Mouse (Mus musculus) right cerebral cortex, postnatal 36 days (tissue): ENCODE data around the gene Thrb.

Experiments
- DNase-seq, 2 experiments: peaks; one replicate each; pipeline ENCODE4 v3.0.0; 2022; ENCODE audit warnings: low spot score in 2 of 2, mixed read lengths in 1 of 2

The Thrb gene

DNA sequence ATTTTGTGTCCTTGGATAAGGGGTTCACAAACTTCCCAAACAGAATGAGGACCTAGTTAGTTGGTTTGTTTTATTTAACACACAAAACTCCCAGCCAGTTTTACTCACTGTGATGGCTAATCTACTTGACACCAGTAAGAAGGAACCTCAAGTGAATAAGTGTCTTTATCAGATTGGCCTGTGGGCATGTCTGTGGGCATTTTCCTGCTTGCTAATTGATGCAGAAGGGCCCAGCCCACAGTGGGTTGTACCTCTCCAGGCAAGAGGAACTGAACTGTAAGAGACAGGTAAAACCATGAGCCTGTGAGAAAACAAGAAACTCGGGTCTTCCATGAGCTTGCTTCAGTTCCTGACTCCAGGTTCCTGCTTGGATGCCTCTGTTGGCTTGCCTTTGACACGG, 215.9 kb downstream of the Thrb start:
- DNase-seq = no peak

DNA sequence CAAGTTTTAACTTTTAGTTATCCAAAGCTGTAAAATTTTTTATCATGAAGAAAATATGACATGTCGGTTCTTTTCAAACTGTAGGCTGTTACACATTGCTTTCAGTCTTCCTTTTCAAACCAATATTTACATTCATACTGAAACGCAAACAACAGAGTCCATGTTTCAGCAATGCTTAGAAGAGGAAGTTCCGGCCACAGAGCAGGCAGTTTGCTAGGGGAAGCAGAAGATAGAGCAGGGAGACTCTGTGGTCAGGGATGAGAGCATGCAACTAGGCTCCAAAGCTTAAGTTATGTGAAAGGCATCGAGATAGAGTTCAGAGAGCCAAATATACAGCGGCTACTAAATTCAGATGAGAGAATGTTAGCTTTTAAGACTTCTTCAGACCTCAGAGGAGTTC, 219.4 kb downstream of the Thrb start:
- DNase-seq = no peak

DNA sequence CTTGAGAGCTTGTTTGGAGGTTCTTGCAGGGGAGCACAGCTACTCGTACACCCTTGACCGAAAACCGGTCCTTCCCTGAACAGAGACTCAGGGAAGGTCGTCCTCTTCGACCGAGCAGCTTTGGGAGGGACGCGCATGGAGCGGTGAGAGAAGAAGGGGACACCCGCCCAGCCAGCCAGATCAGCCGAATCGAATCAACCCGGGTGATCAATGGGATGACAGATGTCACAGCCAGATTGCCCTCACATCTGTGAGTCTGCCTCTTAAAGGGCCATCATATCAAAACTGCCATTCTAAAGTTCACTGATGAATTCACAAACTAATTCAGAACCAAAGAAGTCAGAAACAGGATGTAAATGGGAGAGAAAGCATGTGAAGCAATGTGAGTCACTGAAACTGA, 224.8 kb downstream of the Thrb start:
- no peak for DNase-seq

DNA sequence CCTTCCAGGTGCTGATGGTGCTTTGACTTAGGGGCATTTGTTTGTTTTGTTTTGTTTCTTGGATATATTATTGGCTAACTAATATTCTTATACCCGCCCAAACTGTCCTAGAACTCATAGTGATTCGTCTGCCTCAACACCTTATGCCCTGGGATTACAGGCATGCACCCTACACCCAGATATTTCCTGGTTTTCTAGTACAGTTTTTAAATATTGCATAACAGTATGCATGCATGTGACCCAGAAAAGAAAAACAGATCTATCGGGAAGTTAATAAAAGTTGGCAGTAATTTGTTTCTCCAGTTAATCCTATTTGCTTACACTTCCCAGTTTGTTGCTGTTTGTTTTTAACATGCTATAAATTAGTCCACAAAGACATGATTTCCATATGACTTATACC, 225.3 kb downstream of the Thrb start:
- no peak for DNase-seq

DNA sequence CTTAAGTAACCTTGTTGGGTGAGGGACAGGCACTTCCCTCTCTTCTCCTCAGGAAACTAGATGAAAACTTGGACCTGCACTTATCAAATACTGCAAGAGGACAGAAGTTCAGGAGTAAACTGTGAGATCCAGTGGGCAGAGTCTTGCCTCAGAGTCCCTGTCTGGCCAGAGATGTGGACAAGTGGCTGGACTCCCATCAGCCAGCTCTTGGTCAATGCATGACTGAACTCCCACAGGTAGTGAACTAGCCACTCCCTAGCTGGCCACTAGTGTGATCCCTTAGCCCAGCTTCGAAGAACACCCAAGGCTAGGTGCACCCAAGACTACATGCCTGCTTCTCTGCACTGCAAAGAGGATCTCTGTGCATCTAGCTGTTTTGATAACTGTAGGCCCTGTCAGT, 234.7 kb downstream of the Thrb start:
- no peak for DNase-seq

DNA sequence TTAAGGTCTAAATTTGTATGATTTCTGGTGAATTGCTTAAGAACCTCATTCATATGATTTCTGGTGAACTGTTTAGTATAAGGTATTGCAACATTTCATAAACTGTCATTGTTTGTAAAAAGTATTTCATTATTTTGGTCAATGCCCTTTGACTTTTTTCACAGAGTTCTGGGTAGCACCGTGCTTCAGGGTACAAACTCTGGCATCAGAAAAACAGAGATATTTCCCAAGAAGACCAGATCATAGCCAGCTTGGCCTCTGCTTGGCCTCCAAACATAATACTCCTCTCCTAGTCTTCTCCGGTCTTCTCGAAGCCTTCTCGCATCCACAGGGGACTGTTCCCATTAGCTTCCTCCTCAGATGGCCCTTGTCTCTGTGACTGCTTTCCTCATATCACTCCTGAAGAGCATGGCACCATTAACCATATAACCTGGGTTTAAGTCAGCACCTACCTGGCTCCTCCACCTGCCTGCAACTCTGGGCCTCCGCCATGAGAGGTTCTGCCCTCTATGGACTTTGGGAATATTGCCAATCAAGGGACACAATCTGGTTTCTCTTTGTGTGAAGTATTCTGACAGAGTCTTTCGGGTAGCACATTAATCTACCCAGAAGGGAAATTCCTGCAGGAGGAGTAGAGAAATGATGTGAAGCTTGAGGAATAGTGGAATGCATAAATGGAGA, 239.8 kb downstream of the Thrb start:
- no peak for DNase-seq

DNA sequence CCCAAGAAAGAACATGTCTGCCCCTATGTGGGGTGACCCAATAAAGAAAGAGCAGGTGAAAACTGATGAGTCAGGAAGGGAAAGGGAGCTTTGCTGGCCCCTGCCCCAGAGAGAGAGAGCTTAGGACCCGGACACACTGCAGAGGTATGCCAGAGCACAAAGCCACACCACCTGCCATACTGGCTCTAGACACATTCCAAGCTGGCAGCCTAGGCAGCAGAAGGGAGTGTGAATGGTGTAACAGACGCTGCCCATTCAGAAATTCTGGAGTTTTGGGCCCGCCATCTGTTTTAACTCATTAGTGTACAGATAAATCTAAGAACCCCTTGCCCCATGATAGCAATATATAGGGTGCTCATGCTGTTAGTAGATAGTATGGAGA, 240.3 kb downstream of the Thrb start:
- no peak for DNase-seq

DNA sequence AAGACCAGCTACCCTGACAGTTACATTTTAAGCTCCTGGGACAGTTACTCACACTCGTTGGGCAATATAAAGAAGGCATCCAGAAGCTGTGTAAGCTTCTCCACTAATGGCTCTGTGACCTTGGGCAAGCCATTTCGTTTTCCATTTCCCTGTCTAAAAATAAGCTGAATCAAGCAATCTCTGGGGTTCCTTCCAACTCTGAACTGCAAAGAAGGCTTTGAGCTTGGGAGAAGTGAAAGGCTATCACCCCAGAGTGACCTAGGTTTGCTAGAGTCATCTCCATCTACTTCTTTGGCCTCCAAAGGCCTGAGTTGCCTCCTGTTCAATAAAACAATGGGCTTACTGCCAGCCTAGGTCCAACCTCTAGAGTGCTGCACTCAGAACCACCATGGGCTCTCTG, 242.4 kb downstream of the Thrb start:
- DNase-seq = no peak

DNA sequence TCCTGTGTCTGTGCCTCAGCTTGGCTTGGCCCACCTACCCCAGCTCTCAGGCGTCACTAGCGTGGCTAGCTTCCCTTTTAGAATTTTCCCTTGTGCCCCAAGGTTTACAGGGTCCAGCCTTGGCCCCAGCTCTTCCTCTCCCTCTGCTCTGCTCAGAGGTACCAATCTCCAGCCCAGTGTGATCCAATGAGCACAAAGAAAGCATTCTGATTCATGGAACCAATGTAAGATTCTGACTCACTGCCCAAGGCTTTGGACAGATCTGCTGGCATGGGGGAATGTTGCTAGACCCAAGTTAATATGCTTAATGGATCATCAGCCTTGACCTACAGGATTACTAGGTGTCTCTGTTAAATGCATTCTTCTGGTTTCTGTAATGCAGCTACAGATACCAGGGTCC, 243.1 kb downstream of the Thrb start:
- DNase-seq = no peak

DNA sequence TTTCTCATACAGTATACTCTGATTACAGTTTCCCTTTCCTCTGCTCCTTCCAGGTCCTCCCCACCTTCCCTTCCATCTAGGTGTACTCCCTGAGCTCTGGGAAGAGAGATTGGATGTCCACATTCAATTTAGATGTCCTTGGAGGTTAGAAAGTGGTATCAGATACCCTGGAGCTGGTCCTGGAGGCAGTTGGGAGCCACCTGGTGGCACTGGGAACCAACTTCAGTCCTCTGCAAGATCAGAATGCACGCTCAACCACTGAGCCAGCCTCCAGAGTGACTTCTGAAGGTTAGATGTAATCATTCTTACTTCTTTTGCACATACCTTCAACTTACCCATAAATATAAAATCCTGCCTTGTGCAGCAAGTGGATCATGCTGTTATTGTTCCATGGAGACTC, 244.5 kb downstream of the Thrb start:
- no peak for DNase-seq

DNA sequence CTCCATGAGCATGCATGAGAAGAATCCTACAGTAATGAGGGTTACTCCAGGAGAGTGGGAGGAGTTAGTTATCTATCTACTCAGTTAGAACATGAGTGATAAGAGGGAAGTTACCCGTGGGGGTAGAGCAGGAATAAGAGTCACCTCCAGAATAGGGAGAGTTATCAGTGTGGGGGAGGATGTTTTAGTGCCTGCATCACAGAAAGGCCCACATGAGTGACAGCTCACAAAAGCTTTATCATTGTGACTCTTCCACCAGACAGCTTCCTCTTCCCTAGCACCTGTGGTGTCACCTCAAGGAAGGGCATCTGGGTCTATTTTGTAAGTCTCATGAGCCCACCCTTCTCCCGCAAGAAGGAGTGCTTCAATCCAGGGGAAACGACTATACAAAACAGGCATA, 245.6 kb downstream of the Thrb start:
- DNase-seq = no peak

DNA sequence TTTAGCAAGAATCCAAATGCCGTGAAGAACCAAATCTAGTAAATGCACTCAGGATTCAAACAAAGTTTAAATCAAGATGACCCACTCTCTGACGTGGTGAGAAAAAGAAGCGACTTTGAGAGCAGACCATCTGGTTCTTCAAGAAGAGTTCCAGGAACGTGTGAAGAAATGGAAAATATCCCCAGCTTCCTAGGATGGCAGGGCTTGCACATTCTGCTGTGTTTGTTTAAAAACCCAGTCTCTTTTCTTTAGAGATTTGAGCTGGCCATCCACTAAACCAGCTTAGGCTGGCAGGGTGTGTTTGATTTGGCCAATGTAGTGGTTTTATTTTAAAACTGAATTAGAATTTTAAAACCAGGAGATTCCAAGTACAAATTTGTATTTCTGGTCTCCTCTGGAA, 246.9 kb downstream of the Thrb start:
- peak in 1 of 2 experiments; percentile 49 for DNase-seq

DNA sequence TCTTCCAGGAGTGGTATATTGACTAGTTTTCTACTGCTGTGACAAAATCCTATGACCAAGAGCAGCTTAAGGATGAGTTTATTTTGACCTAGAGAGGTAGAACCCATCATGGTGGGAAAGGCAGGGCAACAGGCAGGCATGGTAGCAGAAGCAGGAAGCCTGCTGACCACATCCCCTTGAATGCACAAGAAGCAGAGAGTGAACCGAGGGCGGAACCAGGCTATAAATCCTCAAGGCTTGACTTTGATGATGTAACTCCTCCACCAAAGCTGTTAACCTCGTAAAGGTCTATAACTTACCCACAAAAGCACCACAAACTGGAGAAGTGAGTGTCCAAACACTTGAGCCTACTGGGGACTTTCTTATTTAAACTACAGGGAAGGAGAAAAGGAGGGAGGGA, 251.1 kb downstream of the Thrb start:
- no peak for DNase-seq

DNA sequence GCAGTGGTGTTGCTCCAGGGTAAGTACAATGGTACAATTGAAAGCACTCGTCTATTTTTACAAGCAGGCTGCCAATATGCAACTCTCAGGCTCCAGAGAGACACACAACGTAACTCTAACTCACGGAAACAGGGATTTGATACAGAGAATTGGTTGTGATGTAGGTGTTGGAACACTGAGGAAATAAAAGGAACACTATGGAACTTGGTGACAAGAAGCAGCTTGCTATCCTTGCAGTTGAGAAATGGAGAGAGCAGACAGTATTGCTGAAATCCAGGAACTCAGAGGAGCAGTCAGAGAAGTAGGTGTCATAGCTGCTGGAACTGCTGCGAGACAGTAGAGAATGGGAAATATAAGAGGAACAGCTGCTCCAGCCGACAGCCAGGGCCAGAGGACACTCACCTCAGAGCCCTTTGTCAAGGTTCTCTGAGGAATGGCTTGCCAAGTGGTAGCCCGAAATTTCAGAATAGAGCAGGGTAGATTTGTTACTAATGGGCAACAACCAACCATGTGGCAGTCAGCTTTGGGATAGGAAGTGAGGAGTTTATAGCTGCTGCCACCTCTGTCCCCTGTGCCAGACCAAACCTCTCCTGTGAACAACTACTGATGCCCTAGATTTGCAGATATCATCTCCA, 252.6 kb downstream of the Thrb start:
- no peak for DNase-seq

DNA sequence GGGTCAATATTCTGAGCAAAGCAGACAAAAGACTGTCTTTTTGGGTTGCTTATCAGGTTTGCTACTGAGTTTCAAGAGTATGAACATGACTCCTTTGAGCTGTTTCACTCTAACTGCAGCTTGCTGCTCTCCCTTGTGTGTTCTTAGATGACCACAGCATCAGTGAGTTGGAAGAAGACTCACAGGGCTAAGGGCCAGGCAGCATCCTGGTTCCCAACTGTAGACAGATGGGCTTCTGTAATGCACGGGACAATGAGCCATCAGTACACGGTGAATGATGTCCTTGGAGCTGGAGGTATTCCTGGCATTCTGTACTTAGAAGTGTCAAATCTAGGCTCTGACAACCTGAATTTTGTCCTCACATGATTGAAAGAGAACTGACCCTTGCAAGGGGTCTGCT, 255.5 kb downstream of the Thrb start:
- DNase-seq = no peak

DNA sequence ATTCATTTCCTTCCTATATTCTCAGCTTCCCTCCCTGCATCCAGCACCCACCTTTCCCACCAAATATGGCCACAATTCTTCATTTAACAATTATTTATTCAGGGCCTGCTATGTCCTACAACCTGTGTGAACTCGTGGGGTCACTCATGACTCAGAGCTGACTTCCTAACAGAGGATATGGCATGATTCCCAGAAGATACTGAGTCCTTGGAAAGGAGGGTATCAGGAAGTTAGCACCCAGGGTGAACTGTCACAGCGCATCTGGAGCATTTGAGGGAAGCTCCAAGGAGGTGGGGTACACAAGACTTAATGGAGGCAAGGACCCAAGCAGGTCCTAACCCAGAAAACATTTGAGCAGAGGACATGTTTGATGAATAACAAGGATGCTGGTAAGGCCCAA, 256.6 kb downstream of the Thrb start:
- no peak for DNase-seq

DNA sequence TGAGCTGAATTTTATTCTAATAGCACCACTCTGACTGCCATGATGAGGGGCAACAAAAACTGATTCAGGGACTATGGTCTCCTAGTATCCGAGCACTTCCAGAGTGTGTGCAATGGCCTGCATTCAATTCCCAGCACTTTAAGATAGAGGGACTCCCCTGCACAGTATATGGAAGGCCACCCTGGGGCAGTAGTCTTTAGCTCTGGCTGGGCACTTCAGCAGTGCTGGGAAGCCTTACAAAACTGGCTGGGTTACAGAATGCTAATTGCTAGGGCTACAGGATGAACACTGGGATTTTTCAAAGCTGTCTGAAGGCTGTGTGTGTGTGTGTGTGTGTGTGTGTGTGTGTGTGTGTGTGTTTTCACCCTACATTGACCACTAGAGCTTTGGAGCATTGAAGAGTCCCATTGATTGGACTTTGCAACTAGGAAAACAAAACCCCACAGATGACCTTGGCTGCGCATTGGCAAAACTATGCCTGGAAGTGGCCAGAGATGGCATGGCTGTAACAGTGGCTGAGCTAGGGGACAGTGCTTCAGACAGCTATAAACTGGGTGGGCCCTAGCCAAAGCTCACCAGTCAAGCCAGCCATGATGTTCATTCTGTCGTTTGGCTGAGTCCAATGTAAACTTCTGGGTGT, 257.2 kb downstream of the Thrb start:
- DNase-seq = no peak

DNA sequence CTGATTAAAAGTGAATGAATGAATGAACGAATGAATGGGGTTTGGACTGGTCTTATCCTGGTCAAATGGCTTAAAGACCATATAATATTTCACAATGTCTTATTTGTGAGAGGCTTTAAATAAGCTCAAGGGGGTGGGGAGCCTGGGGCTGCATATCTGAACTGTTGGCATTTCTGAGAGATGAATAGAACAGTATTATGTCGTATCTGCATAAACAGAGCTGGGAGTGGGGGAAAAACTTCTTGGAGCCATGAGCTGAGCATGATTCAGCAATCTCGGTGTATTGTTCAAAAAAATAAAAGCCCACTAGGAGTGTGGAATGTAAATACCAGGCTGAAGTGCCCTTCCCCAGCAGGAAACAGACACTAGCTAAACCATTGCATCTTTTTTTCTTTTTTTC, 257.8 kb downstream of the Thrb start:
- DNase-seq = no peak

DNA sequence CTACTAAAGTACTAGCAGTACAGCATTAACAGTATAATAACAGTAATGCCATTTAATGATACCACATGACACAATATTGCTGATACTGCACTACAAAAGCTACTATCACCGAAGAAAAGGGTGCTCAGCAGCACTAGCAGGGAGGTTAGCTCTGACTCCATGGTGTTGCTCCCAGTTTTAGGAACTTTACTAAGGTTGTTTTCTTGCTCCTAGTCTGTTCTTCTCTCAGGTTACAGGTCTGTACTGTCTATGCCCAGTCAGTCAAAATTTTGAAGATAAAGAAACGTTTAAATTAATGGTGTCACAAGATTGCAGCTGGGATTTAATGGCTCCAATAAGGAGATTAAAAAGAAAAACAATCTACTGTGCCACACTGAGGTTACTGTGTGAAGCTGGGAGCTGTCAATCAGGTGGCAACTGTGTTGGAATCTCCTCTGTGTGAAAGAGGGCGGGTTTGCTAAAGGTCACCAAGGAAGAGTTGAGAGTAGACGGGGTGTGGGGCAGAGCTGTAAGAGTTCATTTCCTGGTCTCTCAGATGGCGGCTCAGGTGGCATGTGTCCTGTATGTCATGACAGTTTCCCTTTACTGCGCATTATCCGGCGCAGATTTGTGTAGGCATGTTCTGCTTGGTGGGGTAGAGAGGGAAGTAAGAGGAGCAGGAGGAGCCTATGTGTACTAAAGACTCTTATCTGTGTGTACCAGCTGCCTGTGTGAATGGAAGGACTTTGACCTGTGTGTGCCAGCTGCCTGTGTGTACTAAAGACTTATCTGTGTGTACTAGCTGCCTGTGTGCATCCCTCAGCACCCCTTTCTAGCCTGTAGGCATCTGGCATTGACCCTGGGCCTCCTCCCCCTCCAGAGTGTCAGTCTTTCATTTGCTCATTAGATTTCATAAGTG, 263.0 kb downstream of the Thrb start:
- DNase-seq = no peak

DNA sequence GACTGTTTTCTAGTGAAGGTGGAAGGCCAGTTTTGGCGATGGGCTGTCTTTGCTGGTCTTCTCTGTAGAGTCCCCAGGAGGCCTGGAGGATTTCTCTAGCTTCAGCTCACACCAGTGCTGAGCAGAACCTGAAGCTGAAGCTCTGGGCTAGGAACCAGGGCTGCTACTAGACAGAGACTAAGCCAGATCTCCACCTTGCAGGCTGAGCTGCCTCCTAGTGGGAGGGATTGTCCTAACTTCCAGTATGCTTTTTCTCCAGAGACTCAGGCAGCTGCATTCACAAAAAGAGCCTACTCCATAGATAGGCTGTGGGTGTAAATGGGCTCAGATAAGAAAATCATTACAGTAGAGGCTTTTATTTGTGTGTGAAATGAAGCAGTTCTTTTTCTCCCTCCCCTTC, 267.4 kb downstream of the Thrb start:
- peak; percentile 64 to 80 for DNase-seq

DNA sequence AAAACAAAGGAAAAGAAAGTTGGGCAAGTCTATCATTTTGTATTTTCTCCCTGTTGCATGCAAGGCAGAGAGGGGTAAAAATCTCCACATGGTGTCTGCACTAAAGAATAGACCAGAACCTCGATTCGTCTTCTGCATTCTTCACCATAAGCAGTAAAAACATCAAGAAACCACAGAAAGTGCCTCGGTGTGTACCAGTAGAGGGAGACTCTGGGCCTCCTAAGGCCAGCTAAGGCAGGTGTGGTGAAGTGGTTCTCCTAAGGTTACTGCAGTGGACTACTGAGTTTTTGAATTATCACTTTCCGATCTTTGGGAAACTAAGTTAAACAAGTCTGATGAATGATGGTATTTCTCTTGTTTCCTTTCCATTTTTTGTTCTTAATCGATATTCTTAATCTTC, 269.5 kb downstream of the Thrb start:
- DNase-seq = no peak

DNA sequence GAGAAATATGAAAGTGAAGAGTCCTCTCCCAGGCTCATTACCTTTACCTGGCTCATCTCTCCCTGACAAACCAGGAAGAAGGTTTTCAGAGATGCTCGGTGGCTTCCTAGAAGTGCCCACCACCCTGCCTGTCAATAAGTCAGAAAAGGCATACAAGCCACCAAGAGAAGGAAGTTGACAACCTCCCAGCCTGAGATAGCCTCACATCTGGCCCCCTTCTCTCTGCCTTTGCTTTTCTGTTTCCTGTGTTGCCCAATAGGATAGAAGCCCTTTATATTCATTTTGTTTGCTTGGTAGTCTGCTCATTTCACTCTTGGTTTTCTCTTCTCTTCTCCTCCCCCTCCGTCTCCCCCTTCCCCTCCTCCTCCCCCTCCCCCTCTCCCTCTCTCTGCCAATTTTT, 273.4 kb downstream of the Thrb start:
- DNase-seq = no peak
